Mouse (Mus musculus) embryo, embryonic 11 days (tissue): ENCODE results near the gene Gm20662.

Experiments
- DNase-seq: peaks from one replicate; pipeline ENCODE4 v3.0.0-alpha.2; 2015

Gene Gm20662

GRCm38 (mm10) chr9:108094184-108094941 is 98.2 kb downstream of the Gm20662 start, which contains the start of gene Apeh:
Gene Apeh (minus strand): TSS chr9:108094606.
- DNase-seq, result peak; percentile 97
